Mouse (Mus musculus) adrenal gland, adult 10 weeks (tissue): Measurements from ENCODE around the gene Ankrd35. TPM values are rescaled to one million over a fixed set of nuclear protein-coding genes. Genes with fewer than 3 reads are reported as not detected.

Source experiments
- polyA plus RNA-seq: library from polyadenylated mRNA; stranded (reverse); fragments of 350-450 nt; fragmentation: Illumina TruSeq; extraction: RNeasy Lipid Tissue Mini Kit (QIAGEN cat#74804); gene quantifications from one replicate; pipeline ENCODE4 v1.2.3, GENCODE M21; 2014; ENCODE audit warnings: low read depth, low replicate concordance

Ankrd35 gene
- 0.52 TPM for polyA plus RNA-seq

DNA sequence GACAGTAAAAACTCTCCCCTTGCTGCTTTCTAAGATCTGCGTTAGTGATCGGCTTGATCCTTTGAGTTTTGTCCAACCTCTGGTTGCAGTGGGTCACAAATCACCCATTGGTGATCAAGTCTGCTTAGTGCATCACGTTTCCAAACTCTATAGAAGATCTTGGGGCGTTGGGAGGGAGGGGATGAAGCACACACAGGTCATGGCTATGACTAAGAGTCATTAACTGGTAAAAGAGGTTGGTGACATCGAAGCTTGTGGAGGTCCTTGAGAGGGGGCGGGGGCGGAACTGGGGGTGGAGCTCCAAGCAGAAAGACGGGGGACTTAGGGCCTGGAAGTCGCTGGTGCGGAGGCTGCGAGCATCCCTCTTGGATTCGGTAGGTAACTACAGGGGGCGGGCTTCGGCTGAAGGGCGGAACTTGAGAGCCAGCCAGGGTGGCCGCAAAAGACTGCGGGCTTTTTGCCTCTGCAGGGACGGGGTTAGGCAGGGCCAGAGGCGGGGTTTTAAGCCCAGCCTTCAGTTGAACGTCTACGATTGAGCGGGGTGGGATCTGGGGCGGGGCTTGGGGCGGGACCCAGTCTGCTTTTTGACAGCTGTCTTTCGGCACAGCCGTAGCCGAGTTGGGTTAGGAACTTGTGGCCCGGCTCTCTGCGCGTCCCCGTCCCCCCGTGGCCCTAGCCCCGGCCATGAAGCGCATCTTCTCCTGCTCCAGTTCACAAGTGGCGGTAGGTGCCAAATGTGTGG, at the start of gene Ankrd35:
TSS of gene Ankrd35 (plus strand) at position 405 of the 742 bp plus-strand sequence.

DNA sequence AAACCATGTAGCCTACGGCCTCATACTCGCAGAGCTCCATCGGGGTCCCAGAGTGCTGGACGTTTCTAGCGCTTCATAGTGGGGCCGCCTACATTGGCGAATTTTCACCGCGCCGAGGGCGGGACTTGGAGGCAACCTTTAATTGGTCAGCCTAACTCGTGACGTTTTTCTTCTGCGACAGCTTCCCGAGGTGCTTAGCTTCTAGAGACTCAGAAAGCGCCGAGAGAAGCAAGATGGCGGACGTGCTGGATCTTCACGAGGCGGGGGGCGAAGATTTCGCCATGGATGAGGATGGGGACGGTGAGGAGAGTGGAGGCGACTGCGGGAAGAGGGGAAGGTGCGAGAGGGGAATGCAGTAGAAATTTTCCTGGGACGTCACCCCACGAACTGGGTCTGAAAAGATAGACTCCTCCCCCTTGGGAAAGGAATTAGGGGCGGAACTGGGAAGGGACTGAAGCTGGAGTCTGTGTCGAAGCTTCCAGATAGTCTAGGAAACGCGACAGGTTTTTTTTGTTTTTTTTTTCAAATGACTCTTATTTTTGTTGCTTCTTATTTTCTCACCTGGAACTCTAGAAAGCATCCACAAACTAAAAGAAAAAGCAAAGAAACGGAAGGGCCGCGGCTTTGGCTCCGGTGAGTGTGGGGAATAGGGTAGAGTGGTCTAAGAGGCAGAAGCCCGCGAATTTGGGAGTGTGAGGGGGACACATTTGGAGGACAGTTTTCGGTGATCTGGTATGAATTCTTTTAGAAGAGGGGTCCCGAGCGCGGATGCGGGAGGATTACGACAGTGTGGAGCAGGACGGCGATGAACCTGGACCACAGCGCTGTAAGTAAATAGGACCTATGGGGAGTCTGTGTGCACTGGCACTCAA, 40.0 kb upstream of the Ankrd35 start, which contains the start of gene Rbm8a:
TSS of gene Rbm8a (plus strand) at position 205 of the 872 bp plus-strand sequence.

DNA sequence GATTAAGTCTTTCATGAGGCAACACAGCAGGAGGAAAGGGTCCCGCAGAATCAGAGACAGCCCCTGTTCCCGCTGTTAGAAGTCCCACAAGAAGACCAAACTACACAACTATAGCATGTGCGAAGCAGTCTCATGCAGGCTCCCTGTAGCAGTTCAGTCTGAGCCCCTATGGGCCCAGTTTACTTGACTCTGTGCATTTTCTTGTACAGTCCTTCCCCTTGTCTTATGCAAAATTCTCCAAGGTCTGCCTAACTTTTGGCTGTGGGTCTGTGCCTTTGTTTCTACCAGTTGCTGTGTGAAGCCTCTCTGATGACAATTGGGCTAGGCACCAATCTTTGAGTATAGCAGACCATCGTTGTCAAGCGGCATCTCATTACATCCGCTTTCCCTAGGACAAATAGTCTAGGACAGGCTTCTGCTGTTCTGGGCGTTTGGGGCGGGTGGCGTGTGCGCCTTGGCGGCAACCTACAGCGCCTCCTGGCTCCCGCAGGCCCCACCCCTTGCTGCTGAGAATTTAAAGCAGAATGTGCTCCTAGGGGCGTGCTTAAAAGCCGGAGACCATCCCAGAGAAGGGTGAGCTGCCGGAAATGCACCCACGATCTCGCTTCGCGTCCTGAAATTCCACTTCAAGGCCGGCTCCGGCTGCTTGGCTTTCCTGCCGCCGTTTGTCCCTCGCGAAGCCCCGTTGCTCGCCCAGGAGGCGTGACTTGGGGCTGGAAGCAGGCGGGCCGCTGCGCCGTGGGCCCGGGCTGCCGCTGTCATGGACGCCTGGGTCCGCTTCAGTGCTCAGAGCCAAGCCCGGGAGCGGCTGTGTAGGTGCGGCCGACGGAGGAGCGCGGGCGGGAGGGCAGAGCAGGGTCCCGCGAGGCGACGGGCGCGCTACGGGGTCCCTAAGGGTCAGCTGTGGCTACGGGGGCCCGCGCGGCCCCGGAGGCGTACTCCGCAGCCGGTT, 34.7 kb upstream of the Ankrd35 start, which contains the start of the genes Pex11b and Gm42957:
TSS of gene Pex11b (plus strand) at position 449 of the 952 bp plus-strand sequence.
TSS of gene Gm42957 (plus strand) at position 547 of the 952 bp plus-strand sequence.

DNA sequence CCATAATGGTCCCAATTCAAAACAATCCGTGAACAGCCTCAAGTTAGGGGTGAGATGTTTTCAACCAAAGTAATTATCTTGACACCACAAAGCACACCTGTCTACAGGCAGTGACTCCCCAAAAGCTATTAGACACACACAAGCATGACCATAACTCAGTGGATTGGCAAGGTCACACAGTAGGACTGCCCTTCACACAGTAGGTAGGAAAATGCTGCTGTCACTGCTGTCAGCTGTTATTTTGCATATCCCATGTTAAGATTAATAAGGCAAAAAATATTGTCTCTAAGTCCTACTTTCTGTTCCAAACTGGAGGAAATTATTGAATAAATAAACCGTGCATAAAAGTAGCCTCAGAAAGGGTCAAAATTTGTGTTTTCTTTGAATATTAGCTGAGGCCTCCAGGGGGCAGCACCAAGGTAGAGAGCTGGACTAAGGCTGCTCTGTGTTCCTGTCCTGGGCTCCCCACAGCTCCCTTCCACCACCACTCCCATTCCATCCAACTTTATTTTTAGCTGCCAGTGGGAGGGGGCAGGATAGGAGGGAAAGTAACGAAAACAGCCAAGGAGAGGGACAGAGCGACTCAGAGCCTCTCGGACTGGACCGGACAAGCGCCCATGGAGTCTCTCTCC, 24.8 kb upstream of the Ankrd35 start, which contains the start of gene Itga10:
TSS of gene Itga10 (plus strand) at position 567 of the 632 bp plus-strand sequence.

DNA sequence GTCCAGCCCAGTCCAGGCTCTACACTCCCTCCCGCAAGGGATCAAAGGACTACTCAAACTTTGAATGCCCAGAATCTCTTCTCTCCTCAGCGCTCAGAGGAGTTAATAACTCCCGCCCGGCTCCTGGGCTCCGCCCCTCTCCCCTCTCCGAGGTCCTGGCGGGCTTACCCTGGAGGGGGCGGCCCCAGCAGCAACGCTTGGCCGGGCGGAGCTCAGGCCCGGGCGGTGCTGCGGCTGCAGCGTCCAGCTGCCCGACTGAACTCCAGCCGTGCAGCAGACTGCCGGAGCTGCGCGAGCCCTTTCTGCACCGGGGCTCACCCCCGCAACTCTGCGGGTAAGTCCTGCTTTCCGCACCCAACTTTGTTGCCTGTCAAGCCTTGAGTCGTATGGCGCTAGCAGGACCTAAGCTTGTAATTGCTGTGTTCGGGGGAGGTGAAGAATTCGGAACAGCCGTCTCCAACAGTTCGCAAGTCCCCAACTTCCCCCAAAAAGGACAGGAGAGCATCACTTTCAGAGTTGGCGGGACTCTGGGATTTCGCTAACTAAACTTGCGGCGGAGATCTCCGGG, 26.4 kb downstream of the Ankrd35 start, which contains the start of gene Pias3:
TSS of gene Pias3 (plus strand) at position 187 of the 568 bp plus-strand sequence.

DNA sequence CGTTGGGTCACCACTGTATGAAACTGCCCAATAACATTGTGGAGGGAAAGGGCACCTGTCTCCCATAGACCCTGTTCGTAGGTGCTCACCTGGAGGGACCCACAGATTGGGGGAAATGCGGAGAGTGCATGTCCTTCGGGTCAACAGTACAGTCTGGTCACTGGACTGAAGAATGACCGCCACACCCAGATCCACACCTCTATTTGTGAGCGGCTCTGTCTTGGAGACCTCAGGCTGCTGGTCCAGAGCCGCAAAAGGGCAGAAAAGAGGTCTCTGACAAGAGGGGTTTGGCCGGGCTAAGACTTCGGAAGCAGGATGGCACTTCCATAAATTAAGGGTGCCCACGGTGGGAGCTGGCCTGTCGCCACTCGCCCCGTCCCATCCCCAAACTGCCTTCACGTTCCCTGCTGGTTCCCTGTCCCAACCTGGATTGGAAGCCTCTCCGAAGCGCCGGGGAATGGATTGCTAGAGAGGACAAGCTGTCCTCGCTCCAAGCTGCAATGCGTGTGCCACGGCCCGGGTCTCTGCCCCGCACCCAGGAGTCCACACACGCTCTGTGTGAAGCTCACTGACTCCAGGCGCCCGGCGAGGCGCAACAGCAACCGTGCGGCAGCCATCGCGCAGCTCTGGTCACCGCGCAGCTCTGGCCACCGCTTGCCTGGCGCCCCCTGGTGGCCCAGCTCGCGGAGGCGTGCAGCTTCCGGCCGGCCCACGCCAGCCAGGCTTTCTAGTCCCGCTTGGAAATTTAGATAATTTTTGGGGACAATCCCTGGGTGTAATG, 38.2 kb downstream of the Ankrd35 start, which contains the start of gene Nudt17:
TSS of gene Nudt17 (minus strand) at position 660 of the 781 bp plus-strand sequence.

DNA sequence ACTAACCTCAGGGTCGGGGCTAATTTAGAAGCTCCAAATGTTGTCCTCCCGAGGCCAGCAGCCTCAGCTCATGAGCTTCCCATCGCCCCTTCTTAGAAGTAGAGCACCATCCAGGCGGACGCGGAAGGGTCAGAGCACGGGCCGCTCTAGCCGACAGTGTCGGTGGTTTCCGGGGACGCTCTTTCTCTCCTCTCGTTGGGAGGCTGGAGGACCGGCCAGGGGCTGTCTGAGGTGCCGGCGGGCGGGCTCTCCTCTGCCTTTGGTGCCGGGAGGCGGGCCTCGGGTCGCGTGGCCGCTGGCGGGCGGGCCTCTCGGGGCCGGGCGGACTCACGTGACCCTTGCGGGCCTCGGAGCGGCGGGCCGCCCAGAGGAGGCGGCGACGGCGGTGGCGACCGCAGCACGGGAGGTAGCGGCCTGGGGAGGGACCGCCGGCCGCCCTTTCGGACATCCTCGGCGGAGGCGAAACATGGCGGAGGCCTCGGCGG, 57.5 kb downstream of the Ankrd35 start, which contains the start of the genes Polr3c and Rnf115:
TSS of gene Polr3c (minus strand) at position 286 of the 485 bp plus-strand sequence.
TSS of gene Rnf115 (plus strand) at position 322 of the 485 bp plus-strand sequence.

Other genes with a start within 250 kb of the Ankrd35 start
- gene BC107364, start 217.8 kb upstream of the Ankrd35 start, polyA plus RNA-seq = not detected
- gene Hfe2, start 145.0 kb upstream of the Ankrd35 start, polyA plus RNA-seq = 1.7 TPM
- gene Txnip, start 112.2 kb upstream of the Ankrd35 start, polyA plus RNA-seq = 317 TPM
- not detected for gene Gm16253, start 93.1 kb upstream of the Ankrd35 start, polyA plus RNA-seq
- gene Polr3gl, start 76.0 kb upstream of the Ankrd35 start, polyA plus RNA-seq = 97.9 TPM
- gene Ankrd34a, start 73.5 kb upstream of the Ankrd35 start, polyA plus RNA-seq = 0.23 TPM
- 51.3 TPM for gene Lix1l, start 69.0 kb upstream of the Ankrd35 start, polyA plus RNA-seq
- gene Rbm8a, start 40.2 kb upstream of the Ankrd35 start, polyA plus RNA-seq = 46.8 TPM
- 22.2 TPM for gene Pex11b, start 34.8 kb upstream of the Ankrd35 start, polyA plus RNA-seq
- gene Gm42957, start 34.7 kb upstream of the Ankrd35 start, polyA plus RNA-seq = 0.17 TPM
- gene Itga10, start 24.5 kb upstream of the Ankrd35 start, polyA plus RNA-seq = 0.23 TPM
- gene Pias3, start 26.3 kb downstream of the Ankrd35 start, polyA plus RNA-seq = 3.3 TPM
- gene Nudt17, start 38.4 kb downstream of the Ankrd35 start, polyA plus RNA-seq = not detected
- gene Polr3c, start 57.5 kb downstream of the Ankrd35 start, polyA plus RNA-seq = 22.0 TPM
- gene Rnf115, start 57.5 kb downstream of the Ankrd35 start, polyA plus RNA-seq = 117 TPM
- not detected for gene Pdzk1, start 159.2 kb downstream of the Ankrd35 start, polyA plus RNA-seq
- 0.58 TPM for gene Cd160, start 159.2 kb downstream of the Ankrd35 start, polyA plus RNA-seq
- 0.82 TPM for gene Gja5, start 234.6 kb downstream of the Ankrd35 start, polyA plus RNA-seq
- 19.5 TPM for gene Gpr89, start 235.2 kb downstream of the Ankrd35 start, polyA plus RNA-seq